Mouse (Mus musculus): ENCODE results near the gene Capn13. TPM values are rescaled to one million over a fixed set of nuclear protein-coding genes. Genes with fewer than 3 reads are reported as not detected.

Gene Capn13
- polyA plus RNA-seq, 2 experiments, result 0.09 TPM; not detected in 1

DNA sequence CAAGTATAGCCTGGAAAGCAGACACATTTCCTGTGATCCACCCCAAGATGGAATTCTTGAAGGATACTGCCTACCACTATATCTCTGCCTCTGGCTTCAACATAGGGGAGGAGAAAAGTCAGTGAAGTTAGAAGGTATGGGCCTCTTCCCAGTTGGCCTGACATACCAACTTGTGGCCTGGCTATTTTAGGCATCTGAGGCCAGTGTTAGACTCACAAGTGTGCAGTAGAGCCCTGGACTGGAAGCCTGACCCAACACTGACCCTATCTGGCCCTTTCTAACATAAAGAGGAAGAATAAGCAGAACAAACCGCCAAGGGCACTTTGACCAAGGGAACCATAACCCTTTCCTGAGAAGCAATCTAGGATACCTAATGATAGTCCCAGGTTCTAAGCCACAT, 7.3 kb downstream of the Capn13 start:
- Histone ChIP-seq H3K4me3 (ENCODE audit: insufficient read depth in 1 of 2, low read depth in 2 of 2, low read length in 2 of 2) (no peak overlapping the region), H3K27me3 (ENCODE audit: control insufficient read depth, insufficient read depth, low read length) (no peaks in the 10 kb centered on the region), H3K4me1 (replicated peaks; ENCODE audit: control insufficient read depth in 2 of 2, insufficient read depth in 2 of 2, low read length in 1 of 2) (no peaks in the 10 kb centered on the region), H3K27ac (no peak overlapping the region), H3K9ac (replicated peaks) (no peak overlapping the region), H3K9me3 (ENCODE audit: control insufficient read depth, low read length) (no peaks in the 10 kb centered on the region), H3K4me2 (ENCODE audit: low read depth) (no peak overlapping the region), H3K36me3 (replicated peaks; ENCODE audit: control insufficient read depth, insufficient read depth, low read depth) (no peaks in the 10 kb centered on the region)
- TF ChIP-seq CTCF (IDR thresholded peaks at IDR 0.05; ENCODE audit: low read depth) (no peak), EP300 (IDR thresholded peaks at IDR 0.05; ENCODE audit: low read depth) (no peak)
- 37% methylated on average over 1 of the region's 1 CpGs for WGBS (ENCODE audit: insufficient replicate concordance)
- DNase-seq (ENCODE audit: low read depth in 3 of 3, low spot score in 3 of 3) (no peak), ATAC-seq (ENCODE audit: insufficient read depth) (no peak)

DNA sequence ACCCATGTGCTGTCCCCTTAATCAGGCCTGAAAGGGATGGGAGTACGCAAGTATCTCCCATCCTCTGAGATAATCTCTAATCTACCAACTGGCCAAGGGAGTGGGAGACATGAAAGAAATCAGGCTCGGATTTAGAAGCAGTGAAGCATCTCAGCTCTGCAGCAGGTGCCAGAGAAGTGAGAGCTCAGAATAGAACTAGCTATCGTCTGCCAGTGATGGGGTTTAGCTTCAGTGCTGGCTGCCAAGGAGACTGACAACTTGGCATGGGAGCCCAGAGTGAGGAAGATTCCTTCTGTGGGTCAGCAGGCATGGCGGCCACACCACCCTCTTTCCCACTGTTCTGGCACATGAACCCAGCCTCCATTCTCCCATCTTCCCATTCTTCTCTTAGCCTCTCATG, 8.9 kb downstream of the Capn13 start:
- no peak for DNase-seq (ENCODE audit: low read depth in 3 of 3, low spot score in 3 of 3)
- no peak overlapping the region for H3K4me2 ChIP-seq (ENCODE audit: low read depth)
- H3K4me3 ChIP-seq (ENCODE audit: insufficient read depth in 1 of 2, low read depth in 2 of 2, low read length in 2 of 2), result no peak overlapping the region
- ATAC-seq (ENCODE audit: insufficient read depth), result no peak
- TF ChIP-seq CTCF (IDR thresholded peaks at IDR 0.05; ENCODE audit: low read depth) (no peak), EP300 (IDR thresholded peaks at IDR 0.05; ENCODE audit: low read depth) (no peak)
- H3K9me3 ChIP-seq (ENCODE audit: control insufficient read depth, low read length), result no peaks in the 10 kb centered on the region
- H3K9ac ChIP-seq (replicated peaks), result no peak overlapping the region
- no peak overlapping the region for H3K27ac ChIP-seq
- H3K27me3 ChIP-seq (ENCODE audit: control insufficient read depth, insufficient read depth, low read length), result no peaks in the 10 kb centered on the region
- H3K36me3 ChIP-seq (replicated peaks; ENCODE audit: control insufficient read depth, insufficient read depth, low read depth), result no peaks in the 10 kb centered on the region
- H3K4me1 ChIP-seq (replicated peaks; ENCODE audit: control insufficient read depth in 2 of 2, insufficient read depth in 2 of 2, low read length in 1 of 2), result no peaks in the 10 kb centered on the region
- WGBS (ENCODE audit: insufficient replicate concordance), result 61% methylated on average over 4 of the region's 4 CpGs

DNA sequence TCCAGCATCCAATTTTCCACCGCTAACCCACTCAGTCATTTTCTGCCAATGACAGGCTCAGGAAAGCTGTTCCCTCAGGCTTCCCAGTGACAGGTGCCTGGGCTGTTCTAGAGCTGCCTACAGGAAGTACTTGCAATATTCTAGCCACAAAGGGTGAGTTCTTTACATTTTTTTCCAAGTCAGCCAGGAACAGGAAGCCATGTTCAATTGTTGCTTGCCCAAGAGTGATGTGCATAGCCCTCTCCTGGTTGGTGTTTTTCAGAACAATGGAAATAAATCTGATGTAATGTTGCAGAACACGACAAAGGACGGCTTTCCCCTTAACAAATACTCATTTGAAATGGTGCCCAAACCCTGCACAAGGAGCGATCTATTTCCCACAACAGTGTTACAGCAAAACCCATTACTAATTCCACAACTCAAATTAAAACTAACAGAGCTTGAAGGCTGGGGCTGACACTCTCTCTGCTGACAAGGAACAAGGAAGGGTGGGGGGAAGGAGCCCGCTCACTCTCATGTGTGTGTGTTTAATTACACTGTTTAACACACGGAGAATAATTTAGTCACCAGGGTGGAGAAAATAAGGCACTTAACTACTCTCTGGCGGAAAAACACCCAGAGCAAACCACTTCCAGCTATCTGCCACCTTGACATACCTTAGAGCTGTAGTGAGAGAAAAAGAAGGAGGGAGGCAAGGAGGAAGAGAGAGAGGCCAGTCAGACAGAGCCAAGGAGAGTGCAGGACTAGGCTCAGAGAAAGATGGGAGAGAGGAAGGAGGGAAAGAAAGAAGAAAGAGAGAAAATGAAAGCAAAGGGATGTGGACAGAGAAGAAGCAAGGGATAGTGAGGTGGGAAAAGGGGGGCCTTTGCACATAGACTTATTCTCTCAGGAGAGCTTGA, 10.2 kb downstream of the Capn13 start:
- Histone ChIP-seq H3K27me3 (ENCODE audit: control insufficient read depth, insufficient read depth, low read length) (no peaks in the 10 kb centered on the region), H3K4me3 (ENCODE audit: insufficient read depth in 1 of 2, low read depth in 2 of 2, low read length in 2 of 2) (no peak overlapping the region), H3K36me3 (replicated peaks; ENCODE audit: control insufficient read depth, insufficient read depth, low read depth) (no peaks in the 10 kb centered on the region), H3K9ac (replicated peaks) (no peak overlapping the region), H3K9me3 (ENCODE audit: control insufficient read depth, low read length) (no peaks in the 10 kb centered on the region), H3K27ac (no peak overlapping the region), H3K4me2 (ENCODE audit: low read depth) (no peak overlapping the region), H3K4me1 (replicated peaks; ENCODE audit: control insufficient read depth in 2 of 2, insufficient read depth in 2 of 2, low read length in 1 of 2) (no peaks in the 10 kb centered on the region)
- WGBS (ENCODE audit: insufficient replicate concordance), result 37% methylated on average over 7 of the region's 7 CpGs
- no peak for TF ChIP-seq CTCF (IDR thresholded peaks at IDR 0.05; ENCODE audit: low read depth)
- TF ChIP-seq EP300 (IDR thresholded peaks at IDR 0.05; ENCODE audit: low read depth), result no peak
- no peak for ATAC-seq (ENCODE audit: insufficient read depth)
- DNase-seq (ENCODE audit: low read depth in 3 of 3, low spot score in 3 of 3), result no peak

DNA sequence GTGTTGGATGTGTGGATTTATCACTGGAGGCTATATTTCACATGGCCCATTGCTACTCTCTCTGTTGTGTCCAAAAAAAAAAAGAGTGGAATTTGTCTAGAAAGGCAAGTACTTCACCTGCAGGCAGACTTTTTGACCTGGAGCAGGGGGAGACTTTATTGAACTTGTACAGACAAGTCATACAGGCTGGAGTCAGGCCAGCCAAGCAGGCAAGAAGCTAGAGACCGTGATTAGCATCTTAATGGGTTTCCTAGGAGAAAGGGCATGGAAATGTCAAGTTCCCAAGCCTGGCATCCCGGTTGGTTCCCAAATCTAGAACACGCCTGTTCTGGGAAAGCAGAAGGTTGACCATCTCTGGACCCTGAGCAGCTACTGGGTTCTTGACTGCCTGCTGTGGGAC, 11.3 kb downstream of the Capn13 start:
- TF ChIP-seq CTCF (IDR thresholded peaks at IDR 0.05; ENCODE audit: low read depth), result no peak
- no peak for TF ChIP-seq EP300 (IDR thresholded peaks at IDR 0.05; ENCODE audit: low read depth)
- no peaks in the 10 kb centered on the region for H3K4me1 ChIP-seq (replicated peaks; ENCODE audit: control insufficient read depth in 2 of 2, insufficient read depth in 2 of 2, low read length in 1 of 2)
- no peaks in the 10 kb centered on the region for H3K36me3 ChIP-seq (replicated peaks; ENCODE audit: control insufficient read depth, insufficient read depth, low read depth)
- H3K27me3 ChIP-seq (ENCODE audit: control insufficient read depth, insufficient read depth, low read length), result no peaks in the 10 kb centered on the region
- 48% methylated on average over 3 of the region's 3 CpGs for WGBS (ENCODE audit: insufficient replicate concordance)
- DNase-seq (ENCODE audit: low read depth in 3 of 3, low spot score in 3 of 3), result no peak
- no peaks in the 10 kb centered on the region for H3K9me3 ChIP-seq (ENCODE audit: control insufficient read depth, low read length)
- no peak overlapping the region for H3K4me3 ChIP-seq (ENCODE audit: insufficient read depth in 1 of 2, low read depth in 2 of 2, low read length in 2 of 2)
- H3K4me2 ChIP-seq (ENCODE audit: low read depth), result no peak overlapping the region
- H3K9ac ChIP-seq (replicated peaks), result no peak overlapping the region
- no peak overlapping the region for H3K27ac ChIP-seq
- ATAC-seq (ENCODE audit: insufficient read depth), result no peak

DNA sequence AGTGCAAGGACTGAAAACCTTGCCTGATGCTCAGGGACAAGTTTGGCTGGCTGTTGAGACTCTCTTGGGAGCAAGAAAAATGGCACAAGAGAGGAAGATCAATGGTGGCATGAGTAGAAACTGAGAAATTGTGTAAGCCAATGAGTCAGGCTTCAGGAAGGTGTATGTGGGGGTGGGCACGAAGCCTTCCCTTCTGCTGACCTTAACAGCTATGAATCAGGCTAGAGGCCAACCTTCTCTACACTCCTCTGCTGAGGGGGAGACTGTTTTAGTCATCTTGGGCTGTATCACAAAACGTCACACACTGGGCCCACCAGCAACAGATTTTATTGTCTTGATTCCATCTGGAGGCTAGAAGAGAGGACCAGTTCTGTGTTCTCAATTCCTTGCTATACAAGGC, 14.1 kb downstream of the Capn13 start:
- H3K27ac ChIP-seq, result no peak overlapping the region
- DNase-seq (ENCODE audit: low read depth in 3 of 3, low spot score in 3 of 3) (no peak), ATAC-seq (ENCODE audit: insufficient read depth) (no peak)
- no peak overlapping the region for H3K9ac ChIP-seq (replicated peaks)
- TF ChIP-seq CTCF (IDR thresholded peaks at IDR 0.05; ENCODE audit: low read depth), result no peak
- TF ChIP-seq EP300 (IDR thresholded peaks at IDR 0.05; ENCODE audit: low read depth), result no peak
- H3K9me3 ChIP-seq (ENCODE audit: control insufficient read depth, low read length), result no peaks in the 10 kb centered on the region
- H3K36me3 ChIP-seq (replicated peaks; ENCODE audit: control insufficient read depth, insufficient read depth, low read depth), result no peaks in the 10 kb centered on the region
- WGBS (ENCODE audit: insufficient replicate concordance), result 43% methylated on average over 2 of the region's 2 CpGs
- no peak overlapping the region for H3K4me3 ChIP-seq (ENCODE audit: insufficient read depth in 1 of 2, low read depth in 2 of 2, low read length in 2 of 2)
- H3K4me1 ChIP-seq (replicated peaks; ENCODE audit: control insufficient read depth in 2 of 2, insufficient read depth in 2 of 2, low read length in 1 of 2), result no peaks in the 10 kb centered on the region
- H3K27me3 ChIP-seq (ENCODE audit: control insufficient read depth, insufficient read depth, low read length), result no peaks in the 10 kb centered on the region
- no peak overlapping the region for H3K4me2 ChIP-seq (ENCODE audit: low read depth)

Measured in liver, embryonic 14.5 days (tissue).